Mouse (Mus musculus): Measurements from ENCODE around the gene Tspan14.

Tspan14 gene

GRCm38 (mm10) chr14:40952715-40953114 lies 13.9 kb downstream of the Tspan14 start:
- DNase-seq (ENCODE audit: low read depth in 2 of 2, low spot score in 2 of 2) = no peak

- DNase-seq (ENCODE audit: low read depth in 2 of 2, low spot score in 2 of 2) = no peak
Observed at GRCm38 (mm10) chr14:40952301-40952700, 14.3 kb downstream of the Tspan14 start.

GRCm38 (mm10) chr14:40949730-40950614 lies 16.6 kb downstream of the Tspan14 start:
- DNase-seq (ENCODE audit: low read depth in 2 of 2, low spot score in 2 of 2) = no peak

- no peak for DNase-seq (ENCODE audit: low read depth in 2 of 2, low spot score in 2 of 2)
Observed at GRCm38 (mm10) chr14:40949047-40949446, 17.6 kb downstream of the Tspan14 start.

- no peak for DNase-seq (ENCODE audit: low read depth in 2 of 2, low spot score in 2 of 2)
Observed at GRCm38 (mm10) chr14:40948522-40948921, 18.1 kb downstream of the Tspan14 start.

DNA sequence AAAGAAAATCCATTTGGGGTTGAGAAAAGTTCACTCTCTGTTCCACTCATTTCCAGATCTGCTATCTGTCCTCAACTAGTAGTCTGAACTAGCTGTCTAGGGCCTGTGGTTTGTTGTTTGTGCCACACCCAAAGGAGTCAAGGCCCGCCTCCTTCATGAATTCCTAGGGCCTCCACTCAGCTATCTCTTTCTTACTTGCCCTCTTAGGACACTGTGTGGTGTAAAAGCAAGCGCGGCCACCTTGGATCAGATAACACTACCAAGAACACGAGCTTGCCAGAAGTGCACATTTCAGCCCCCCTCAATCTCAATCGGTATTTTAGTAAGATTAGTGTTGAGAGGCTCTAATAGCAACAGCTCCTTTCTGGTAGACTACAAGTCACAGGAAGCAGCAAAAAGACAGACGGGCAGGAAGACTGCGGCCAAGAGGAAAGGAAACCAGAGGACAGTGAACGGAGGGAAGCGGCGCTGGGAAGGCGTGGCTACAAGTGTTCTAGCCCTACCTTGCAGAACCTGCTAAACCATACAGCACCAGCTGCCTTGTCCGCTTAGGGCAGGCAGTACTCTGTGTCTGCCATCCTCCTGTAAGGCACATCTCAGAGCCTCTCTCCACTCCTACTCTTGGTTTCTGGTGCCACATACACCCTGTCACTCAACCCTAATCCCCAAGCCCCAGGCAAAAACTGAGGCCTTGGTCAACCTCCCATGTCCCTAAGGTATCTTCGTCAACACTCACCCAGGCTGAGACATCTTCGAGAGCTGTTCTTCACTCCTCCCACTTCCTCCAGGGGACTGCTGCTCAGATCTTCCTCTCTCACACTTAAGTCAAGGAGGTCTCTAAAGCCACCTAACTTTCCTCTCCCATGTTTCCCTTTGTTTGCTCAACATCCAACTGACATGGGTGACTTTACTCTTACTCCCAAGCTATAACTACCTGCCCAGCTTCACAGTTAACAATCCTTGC lies 18.9 kb downstream of the Tspan14 start:
- peak; percentile 53 to 69 for DNase-seq (ENCODE audit: low read depth in 2 of 2, low spot score in 2 of 2)

DNA sequence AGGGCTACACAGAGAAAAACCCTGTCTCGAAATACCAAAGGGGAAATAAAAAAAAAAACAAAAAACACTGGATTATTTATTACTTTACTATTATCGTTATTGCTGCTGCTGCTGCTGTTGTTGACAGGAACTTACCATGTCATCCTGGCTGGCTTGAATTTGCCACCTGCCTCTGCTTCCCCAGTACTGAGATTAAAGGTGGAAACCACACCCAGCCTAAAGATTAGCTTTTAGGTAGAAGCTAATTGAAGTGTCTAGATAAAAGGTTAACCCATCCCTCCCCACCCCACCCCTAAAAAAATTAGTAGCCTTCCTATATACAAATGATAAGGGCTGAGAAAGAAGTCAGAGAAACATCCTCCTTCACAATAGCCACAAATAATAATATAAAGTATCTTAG lies 22.8 kb downstream of the Tspan14 start:
- no peak for DNase-seq (ENCODE audit: low read depth in 2 of 2, low spot score in 2 of 2)

DNA sequence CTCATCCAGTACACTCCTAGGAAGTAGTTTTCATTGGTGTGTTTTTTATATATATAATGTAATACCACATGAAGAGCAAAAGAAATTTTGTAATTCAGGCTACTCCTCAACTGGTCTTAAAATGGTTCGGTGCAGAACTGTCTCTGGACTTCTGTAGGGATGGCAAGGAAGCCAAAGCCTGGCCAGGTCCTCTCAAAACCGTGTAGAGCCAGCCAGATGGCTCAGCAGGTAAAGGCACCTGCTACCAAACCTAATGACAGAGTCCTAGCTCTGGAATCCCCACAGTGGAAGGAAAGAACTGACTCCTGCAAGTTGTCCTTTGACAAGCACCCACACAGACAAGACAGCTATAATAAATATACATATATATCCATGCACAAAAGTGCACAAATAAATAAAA lies 24.2 kb downstream of the Tspan14 start:
- DNase-seq (ENCODE audit: low read depth in 2 of 2, low spot score in 2 of 2) = no peak

DNA sequence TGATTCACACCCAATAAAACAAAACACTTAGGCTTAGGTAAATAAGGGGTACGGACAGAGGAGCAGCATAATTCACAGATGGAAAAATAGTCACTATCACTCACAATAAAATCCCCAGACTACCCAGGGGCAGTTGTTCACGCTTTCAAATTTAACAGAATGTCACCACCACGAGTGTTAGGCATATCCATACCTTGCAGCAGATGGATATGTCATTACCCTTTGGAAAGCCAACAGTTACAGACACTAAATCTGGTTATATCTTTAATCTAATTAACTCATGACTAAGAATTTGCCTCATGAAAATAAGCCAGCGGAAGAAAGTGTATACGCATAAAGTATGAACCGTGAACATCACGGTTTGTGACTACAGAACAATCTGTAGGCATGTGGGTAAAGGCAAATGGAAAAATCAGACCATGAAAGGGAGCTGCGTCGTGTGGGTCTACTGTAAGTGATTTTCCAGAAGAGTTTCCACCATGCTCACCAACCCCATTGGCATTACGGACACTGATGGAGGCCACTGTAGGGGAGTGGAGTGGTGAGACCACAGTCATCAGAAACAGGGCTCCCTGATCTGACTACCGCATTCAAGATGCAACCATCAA lies 28.1 kb downstream of the Tspan14 start:
- DNase-seq (ENCODE audit: low read depth in 2 of 2, low spot score in 2 of 2) = no peak

- no peak for DNase-seq (ENCODE audit: low read depth in 2 of 2, low spot score in 2 of 2)
Observed at GRCm38 (mm10) chr14:40937052-40937451, 29.6 kb downstream of the Tspan14 start.

DNA sequence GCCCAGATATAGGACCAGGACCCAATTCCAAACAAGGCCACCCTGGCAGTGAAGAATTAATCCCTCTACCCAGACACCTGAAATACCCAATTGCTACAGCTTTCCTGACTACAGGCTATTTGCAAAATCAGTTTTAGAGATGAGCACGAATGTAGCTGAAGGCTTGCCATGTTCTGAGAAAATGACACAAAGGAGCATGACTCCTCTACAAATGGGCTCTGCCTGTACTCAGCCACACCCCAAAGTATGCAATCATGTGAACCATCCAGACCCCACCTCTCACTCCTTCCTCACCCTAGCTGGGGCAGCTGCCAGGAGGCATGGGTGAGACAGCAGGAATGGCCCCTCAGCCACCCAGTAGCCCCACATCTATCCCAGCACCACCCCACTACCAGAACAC lies 31.1 kb downstream of the Tspan14 start:
- no peak for DNase-seq (ENCODE audit: low read depth in 2 of 2, low spot score in 2 of 2)

- no peak for DNase-seq (ENCODE audit: low read depth in 2 of 2, low spot score in 2 of 2)
Observed at GRCm38 (mm10) chr14:40935054-40935453, 31.6 kb downstream of the Tspan14 start.

- no peak for DNase-seq (ENCODE audit: low read depth in 2 of 2, low spot score in 2 of 2)
Observed at GRCm38 (mm10) chr14:40933328-40933727, 33.3 kb downstream of the Tspan14 start.

DNA sequence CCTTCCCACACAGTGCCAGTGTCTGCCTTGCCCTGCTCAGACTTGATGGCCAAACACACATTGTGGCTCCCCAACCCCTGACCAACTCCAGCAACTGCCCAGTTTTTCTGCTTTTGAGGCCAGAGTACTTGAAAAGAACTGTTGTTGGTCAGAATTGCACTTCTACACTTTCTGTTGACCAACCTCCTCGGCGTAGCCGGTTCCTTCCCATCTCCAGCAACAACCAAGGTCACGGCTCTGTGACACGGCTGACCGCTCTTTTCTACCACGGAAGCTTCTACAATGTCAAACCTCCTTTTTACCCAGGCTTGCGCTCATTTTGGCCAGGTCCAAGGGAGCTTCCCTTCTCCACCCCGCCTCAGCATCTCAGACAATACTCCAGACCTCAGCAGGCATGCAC lies 34.4 kb downstream of the Tspan14 start:
- no peak for DNase-seq (ENCODE audit: low read depth in 2 of 2, low spot score in 2 of 2)

GRCm38 (mm10) chr14:40931115-40931829 lies 35.3 kb downstream of the Tspan14 start:
- DNase-seq (ENCODE audit: low read depth in 2 of 2, low spot score in 2 of 2) = no peak

GRCm38 (mm10) chr14:40929943-40930342 lies 36.7 kb downstream of the Tspan14 start:
- peak in 1 of 2 experiments; percentile 44 for DNase-seq (ENCODE audit: low read depth in 2 of 2, low spot score in 2 of 2)

DNA sequence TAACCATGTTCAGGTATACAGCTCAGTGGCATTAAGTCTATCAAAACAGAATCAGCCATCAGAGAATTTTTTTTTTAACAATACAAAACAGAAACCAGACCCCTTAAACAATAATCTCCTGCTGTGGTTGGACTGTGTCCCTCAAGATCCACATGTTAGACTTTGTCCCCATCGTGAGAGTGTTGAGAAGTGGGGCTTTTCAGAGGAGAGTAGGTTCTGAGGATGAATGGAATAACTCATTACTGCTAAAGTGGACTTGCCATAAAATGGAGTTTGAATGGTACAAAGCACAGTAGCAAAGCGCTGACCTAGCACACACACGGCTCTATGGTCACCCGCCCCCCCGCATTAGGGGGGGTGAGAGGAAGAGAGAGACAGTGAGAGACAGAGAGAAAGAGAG lies 37.7 kb downstream of the Tspan14 start:
- DNase-seq (ENCODE audit: low read depth in 2 of 2, low spot score in 2 of 2) = no peak

GRCm38 (mm10) chr14:40927041-40927440 lies 39.6 kb downstream of the Tspan14 start:
- DNase-seq (ENCODE audit: low read depth in 2 of 2, low spot score in 2 of 2) = peak in 1 of 2 experiments; percentile 28

DNA sequence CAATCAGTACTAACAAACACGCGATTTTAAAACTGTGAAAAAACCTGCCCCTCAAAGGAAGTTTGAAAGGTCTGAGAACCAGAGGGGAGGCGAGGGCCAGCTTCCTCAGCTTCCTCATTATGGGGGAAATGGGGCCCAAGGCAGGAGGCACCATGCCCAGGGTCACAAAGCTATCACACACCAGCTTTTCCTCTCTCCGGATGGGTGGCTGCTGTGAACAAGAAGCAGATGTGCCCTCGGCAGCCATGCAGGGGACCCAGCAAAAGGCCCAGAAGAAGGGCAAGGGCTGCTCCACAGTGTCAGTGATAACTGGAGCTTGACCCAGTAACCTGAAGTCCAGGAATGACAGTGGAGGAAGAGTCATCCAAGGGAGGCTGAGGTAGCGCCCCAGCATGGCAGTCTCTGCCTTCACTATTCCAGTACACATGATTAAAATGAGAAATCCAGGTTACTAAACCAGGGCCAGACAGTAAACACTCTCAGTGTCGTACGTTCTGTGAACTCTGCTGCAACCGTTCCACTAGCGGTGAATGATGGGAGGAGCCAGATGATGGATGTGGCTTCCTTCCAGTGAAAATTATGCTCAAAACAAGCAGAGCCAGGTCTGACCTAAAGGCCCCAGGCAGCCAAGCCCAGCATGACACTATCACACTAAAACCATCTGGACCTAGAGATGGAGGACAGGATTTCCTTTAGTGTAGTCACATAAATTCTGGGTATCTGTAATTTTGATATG lies 42.1 kb downstream of the Tspan14 start:
- DNase-seq (ENCODE audit: low read depth in 2 of 2, low spot score in 2 of 2) = peak in 1 of 2 experiments; percentile 43

DNA sequence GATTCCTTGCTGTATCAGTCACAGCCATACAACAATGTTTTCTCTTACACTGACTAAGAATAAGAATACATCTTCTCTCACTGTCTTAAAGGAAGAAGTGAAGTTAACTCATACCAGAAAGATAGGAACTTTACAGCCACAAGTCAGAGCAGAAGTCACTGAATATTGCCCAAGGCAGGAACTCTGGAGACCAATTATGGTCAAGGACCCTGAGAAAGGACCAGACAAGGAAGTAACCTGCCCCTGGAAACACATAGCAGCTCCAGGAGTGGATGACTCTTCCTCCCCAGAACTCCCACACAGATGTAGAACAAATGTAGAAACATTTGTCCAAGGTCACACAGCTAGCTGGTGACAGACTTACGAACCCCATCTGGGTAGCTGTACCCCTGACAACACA lies 45.4 kb downstream of the Tspan14 start:
- no peak for DNase-seq (ENCODE audit: low read depth in 2 of 2, low spot score in 2 of 2)
